Mouse (Mus musculus): ENCODE data around the gene Tmem88b.

- TF ChIP-seq POLR2A (IDR thresholded peaks at IDR 0.05; ENCODE audit: low read depth, low read length) (no peak), CTCF (conservative IDR thresholded peaks at IDR 0.05; ENCODE audit: insufficient read depth, insufficient read length, low read depth, low read length) (no peak)
These were observed 22.2 kb upstream of the Tmem88b start for GRCm38 (mm10) chr4:155807841-155808240.
